Mouse (Mus musculus) ES-E14 (cell line): ENCODE results near the gene Nfkbia.

Experiments
- CHD2 ChIP-seq: IDR thresholded peaks from 2 replicates; pipeline ENCODE4 v1.6.1; 2014; ENCODE audit warnings: mild to moderate bottlenecking, low read depth, low read length, inconsistent platforms
- MAFK ChIP-seq: IDR thresholded peaks from 2 replicates; pipeline ENCODE4 v1.6.1; 2014; ENCODE audit warnings: mild to moderate bottlenecking, low read depth, low read length, inconsistent platforms; ENCODE audit not compliant: insufficient read depth
- ZC3H11A ChIP-seq: IDR thresholded peaks from 2 replicates; pipeline ENCODE4 v1.6.1; 2012; ENCODE audit warnings: low read depth, mild to moderate bottlenecking, inconsistent platforms, low read length, borderline replicate concordance
- ZNF384 ChIP-seq: IDR thresholded peaks from 2 replicates; pipeline ENCODE4 v1.6.1; 2012; ENCODE audit warnings: low read depth, low read length, inconsistent platforms

- TF ChIP-seq MAFK: no peak
- no peak for TF ChIP-seq CHD2
- TF ChIP-seq ZNF384: no peak
- no peak for TF ChIP-seq ZC3H11A
Measured at GRCm38 (mm10) chr12:55537742-55538141, 45.3 kb upstream of the Nfkbia start.
